Mouse (Mus musculus) layer of hippocampus, adult 18-20 months (tissue): ENCODE measurements at regions not wholly inside any gene's neighbourhood (a gene's known extent, or its start where the extent isn't known, plus 50 kb on each side); places are given as distances from the start of the nearest gene placed in this dataset.
A peak's percentile ranks its signal among the peaks of the same experiment; 100 is the strongest.

ENCODE experiments used
- DNase-seq, 2 experiments: peaks; one replicate each; pipeline ENCODE4 v3.0.0; 2022; ENCODE audit warnings: low spot score in 2 of 2

- DNase-seq: peak; percentile 65 to 84
These were observed 116.8 kb downstream of the Tpm3-rs7 start for GRCm38 (mm10) chr14:113431220-113431619.

- no peak for DNase-seq
These were observed 127.9 kb downstream of the Tpm3-rs7 start for GRCm38 (mm10) chr14:113442261-113442660.

- no peak for DNase-seq
These were observed 140.5 kb downstream of the Tpm3-rs7 start for GRCm38 (mm10) chr14:113454891-113455290.

- no peak for DNase-seq
These were observed 143.1 kb downstream of the Tpm3-rs7 start for GRCm38 (mm10) chr14:113457514-113457913.

GRCm38 (mm10) chr14:113469072-113469471, 154.7 kb downstream of the Tpm3-rs7 start:
- DNase-seq: peak; percentile 16 to 55

- no peak for DNase-seq
These were observed 155.6 kb downstream of the Tpm3-rs7 start for GRCm38 (mm10) chr14:113469978-113470377.

- DNase-seq: no peak
These were observed 172.2 kb downstream of the Tpm3-rs7 start for GRCm38 (mm10) chr14:113486591-113486990.

GRCm38 (mm10) chr14:113503796-113504195, 189.4 kb downstream of the Tpm3-rs7 start:
- DNase-seq: no peak
